Mouse (Mus musculus): ENCODE results near the gene Tmem273.

The Tmem273 gene

GRCm38 (mm10) chr14:32856681-32857328 is 71.0 kb downstream of the Tmem273 start, which contains the start of gene Vstm4:
TSS of gene Vstm4 (plus strand) at chr14:32856756.
- in situ Hi-C loops (cut with MboI; ENCODE audit: unreplicated experiment in 2 of 2) = no loop called here

- in situ Hi-C loops (cut with MboI; ENCODE audit: unreplicated experiment in 2 of 2) = no loop called here
Measured at GRCm38 (mm10) chr14:32858361-32858760, 72.6 kb downstream of the Tmem273 start.

GRCm38 (mm10) chr14:32858941-32859510 is 73.3 kb downstream of the Tmem273 start:
- in situ Hi-C loops (cut with MboI; ENCODE audit: unreplicated experiment in 2 of 2) = no loop called here

GRCm38 (mm10) chr14:32859831-32860569 is 74.2 kb downstream of the Tmem273 start:
- in situ Hi-C loops (cut with MboI; ENCODE audit: unreplicated experiment in 2 of 2) = no loop called here

- in situ Hi-C loops (cut with MboI; ENCODE audit: unreplicated experiment in 2 of 2) = no loop called here
Measured at GRCm38 (mm10) chr14:32861149-32861581, 75.4 kb downstream of the Tmem273 start.

- in situ Hi-C loops (cut with MboI; ENCODE audit: unreplicated experiment in 2 of 2) = no loop called here
Measured at GRCm38 (mm10) chr14:32861656-32862055, 75.9 kb downstream of the Tmem273 start.

- in situ Hi-C loops (cut with MboI; ENCODE audit: unreplicated experiment in 2 of 2) = no loop called here
Measured at GRCm38 (mm10) chr14:32865331-32865730, 79.6 kb downstream of the Tmem273 start.

All from v-Abl transformed pro-B cells (cell line).